Mouse (Mus musculus): Measurements from ENCODE around the gene Serpina12. TPM values are rescaled to one million over a fixed set of nuclear protein-coding genes. Genes with fewer than 3 reads are reported as not detected.

Gene Serpina12
- not detected for polyA plus RNA-seq (2015; fragmentation: Illumina TruSeq; extraction: RNeasy Lipid Tissue Mini Kit (QIAGEN cat#74804); ENCODE audit: low read depth, low replicate concordance)

DNA sequence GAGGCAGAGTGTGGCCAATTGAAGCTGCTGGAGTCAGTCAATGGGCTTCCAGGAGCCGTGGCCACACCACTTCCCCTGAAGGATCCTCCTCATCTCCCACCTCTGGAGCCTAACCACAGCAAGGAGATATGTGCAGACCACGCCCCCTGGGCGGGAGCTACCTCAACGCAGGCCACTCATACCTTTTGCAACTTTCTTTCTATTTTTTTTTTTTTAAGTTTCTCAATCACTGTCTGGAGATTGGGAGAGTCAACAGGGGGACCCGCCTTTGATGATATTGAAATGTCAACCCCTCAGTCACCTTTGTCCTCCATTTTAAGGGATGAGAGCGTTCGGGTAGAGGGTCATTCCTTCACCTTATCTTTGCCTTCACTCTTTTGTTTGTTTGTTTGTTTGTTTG is at the start of gene Serpina12:
TSS of gene Serpina12 (minus strand) at position 101 of the 400 bp plus-strand sequence.

DNA sequence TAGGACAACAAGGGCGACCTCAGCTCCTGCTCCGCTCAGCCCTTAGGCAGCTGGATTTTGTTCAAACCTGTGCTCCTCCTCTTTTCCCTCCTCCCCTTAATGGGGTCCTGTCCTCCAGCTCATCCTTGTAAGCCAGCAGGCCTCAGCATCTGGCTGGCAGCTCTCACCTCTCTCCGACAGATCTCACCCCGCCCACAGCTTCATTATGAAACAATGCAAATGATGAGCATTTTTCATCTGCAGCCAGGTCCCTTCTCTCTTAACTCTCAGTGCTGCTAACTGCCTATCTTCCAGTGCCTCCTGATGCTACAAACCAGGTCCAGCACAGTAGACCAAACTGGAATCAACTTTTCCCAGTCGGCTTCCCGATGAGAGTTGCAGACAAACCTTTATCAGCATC is 30.6 kb downstream of the Serpina12 start, which contains the start of gene Serpina9:
TSS of gene Serpina9 (minus strand) at position 136 of the 400 bp plus-strand sequence.

GRCm38 (mm10) chr12:103989857-103990256 is 54.4 kb downstream of the Serpina12 start, which contains the start of gene Serpina11:
Gene Serpina11 (minus strand): TSS chr12:103989957.

Other genes with a start within 250 kb of the Serpina12 start
- 1.8 TPM for gene Serpina1b, start 214.1 kb downstream of the Serpina12 start, polyA plus RNA-seq (2015; fragmentation: Illumina TruSeq; extraction: RNeasy Lipid Tissue Mini Kit (QIAGEN cat#74804); ENCODE audit: low read depth, low replicate concordance)
- gene Serpina1a, start 180.9 kb downstream of the Serpina12 start, polyA plus RNA-seq (2015; fragmentation: Illumina TruSeq; extraction: RNeasy Lipid Tissue Mini Kit (QIAGEN cat#74804); ENCODE audit: low read depth, low replicate concordance), result 1.1 TPM
- 1.3 TPM for gene Serpina1c, start 139.6 kb downstream of the Serpina12 start, polyA plus RNA-seq (2015; fragmentation: Illumina TruSeq; extraction: RNeasy Lipid Tissue Mini Kit (QIAGEN cat#74804); ENCODE audit: low read depth, low replicate concordance)
- not detected for gene Serpina1e, start 85.5 kb downstream of the Serpina12 start, polyA plus RNA-seq (2015; fragmentation: Illumina TruSeq; extraction: RNeasy Lipid Tissue Mini Kit (QIAGEN cat#74804); ENCODE audit: low read depth, low replicate concordance)
- gene Serpina11, start 54.5 kb downstream of the Serpina12 start, polyA plus RNA-seq (2015; fragmentation: Illumina TruSeq; extraction: RNeasy Lipid Tissue Mini Kit (QIAGEN cat#74804); ENCODE audit: low read depth, low replicate concordance), result not detected
- 8.3 TPM for gene Serpina9, start 30.7 kb downstream of the Serpina12 start, polyA plus RNA-seq (2015; fragmentation: Illumina TruSeq; extraction: RNeasy Lipid Tissue Mini Kit (QIAGEN cat#74804); ENCODE audit: low read depth, low replicate concordance)
- gene Serpina5, start 56.7 kb upstream of the Serpina12 start, polyA plus RNA-seq (2015; fragmentation: Illumina TruSeq; extraction: RNeasy Lipid Tissue Mini Kit (QIAGEN cat#74804); ENCODE audit: low read depth, low replicate concordance), result not detected
- not detected for gene Serpina3a, start 68.3 kb upstream of the Serpina12 start, polyA plus RNA-seq (2015; fragmentation: Illumina TruSeq; extraction: RNeasy Lipid Tissue Mini Kit (QIAGEN cat#74804); ENCODE audit: low read depth, low replicate concordance)
- not detected for gene Serpina3b, start 83.6 kb upstream of the Serpina12 start, polyA plus RNA-seq (2015; fragmentation: Illumina TruSeq; extraction: RNeasy Lipid Tissue Mini Kit (QIAGEN cat#74804); ENCODE audit: low read depth, low replicate concordance)
- gene Serpina3c, start 109.4 kb upstream of the Serpina12 start, polyA plus RNA-seq (2015; fragmentation: Illumina TruSeq; extraction: RNeasy Lipid Tissue Mini Kit (QIAGEN cat#74804); ENCODE audit: low read depth, low replicate concordance), result 0.19 TPM
- gene Serpina3f, start 170.1 kb upstream of the Serpina12 start, polyA plus RNA-seq (2015; fragmentation: Illumina TruSeq; extraction: RNeasy Lipid Tissue Mini Kit (QIAGEN cat#74804); ENCODE audit: low read depth, low replicate concordance), result not detected
- 2.3 TPM for gene Serpina3g, start 191.8 kb upstream of the Serpina12 start, polyA plus RNA-seq (2015; fragmentation: Illumina TruSeq; extraction: RNeasy Lipid Tissue Mini Kit (QIAGEN cat#74804); ENCODE audit: low read depth, low replicate concordance)
- not detected for gene Serpina3i, start 218.7 kb upstream of the Serpina12 start, polyA plus RNA-seq (2015; fragmentation: Illumina TruSeq; extraction: RNeasy Lipid Tissue Mini Kit (QIAGEN cat#74804); ENCODE audit: low read depth, low replicate concordance)

Measured in brain, adult 10 weeks (tissue).